Mouse (Mus musculus): ENCODE results near the gene Lcmt1. TPM values are rescaled to one million over a fixed set of nuclear protein-coding genes. Genes with fewer than 3 reads are reported as not detected.
A peak's percentile ranks its signal among the peaks of the same experiment; 100 is the strongest.

The Lcmt1 gene
- polyA plus RNA-seq, 1 experiment from 2014 or later, result 37.5 TPM

DNA sequence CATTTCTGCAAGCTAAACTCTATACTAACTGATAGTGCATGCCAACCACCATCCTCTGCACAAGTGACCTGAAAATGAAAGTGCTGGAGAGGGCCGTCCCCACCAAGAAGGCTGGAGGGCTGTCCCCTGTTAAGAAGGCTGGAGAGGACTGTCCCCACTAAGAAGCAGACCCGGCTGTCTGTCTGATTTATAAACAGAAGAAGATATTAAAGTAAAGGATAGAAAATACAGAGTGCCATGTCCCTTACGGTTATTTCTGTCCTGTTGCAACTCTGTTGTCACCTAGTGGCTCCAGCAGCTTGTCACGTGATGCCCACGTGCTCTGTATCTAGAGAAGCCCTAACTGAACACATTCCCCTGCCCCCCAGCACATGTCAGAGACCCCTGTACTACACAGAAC lies 9.4 kb upstream of the Lcmt1 start:
- Histone ChIP-seq H3K27ac (ENCODE audit: poor library complexity, severe bottlenecking) (no peak overlapping the region), H3K36me3 (peaks cover 5% of the 10 kb centered on the region; the same call in 1 of the 2 replicates), H3K9ac (no peak overlapping the region), H3K4me3 (no peak overlapping the region), H3K4me1 (replicated peaks) (peaks cover 20% of the 10 kb centered on the region), H3K4me2 (peak overlapping the region; percentile 31), H3K9me3 (replicated peaks) (no peaks in the 10 kb centered on the region), H3K27me3 (replicated peaks) (no peaks in the 10 kb centered on the region)
- WGBS, result 56% methylated on average over 5 of the region's 5 CpGs
- ATAC-seq (ENCODE audit: insufficient number of reproducible peaks, low FRiP score), result no peak

DNA sequence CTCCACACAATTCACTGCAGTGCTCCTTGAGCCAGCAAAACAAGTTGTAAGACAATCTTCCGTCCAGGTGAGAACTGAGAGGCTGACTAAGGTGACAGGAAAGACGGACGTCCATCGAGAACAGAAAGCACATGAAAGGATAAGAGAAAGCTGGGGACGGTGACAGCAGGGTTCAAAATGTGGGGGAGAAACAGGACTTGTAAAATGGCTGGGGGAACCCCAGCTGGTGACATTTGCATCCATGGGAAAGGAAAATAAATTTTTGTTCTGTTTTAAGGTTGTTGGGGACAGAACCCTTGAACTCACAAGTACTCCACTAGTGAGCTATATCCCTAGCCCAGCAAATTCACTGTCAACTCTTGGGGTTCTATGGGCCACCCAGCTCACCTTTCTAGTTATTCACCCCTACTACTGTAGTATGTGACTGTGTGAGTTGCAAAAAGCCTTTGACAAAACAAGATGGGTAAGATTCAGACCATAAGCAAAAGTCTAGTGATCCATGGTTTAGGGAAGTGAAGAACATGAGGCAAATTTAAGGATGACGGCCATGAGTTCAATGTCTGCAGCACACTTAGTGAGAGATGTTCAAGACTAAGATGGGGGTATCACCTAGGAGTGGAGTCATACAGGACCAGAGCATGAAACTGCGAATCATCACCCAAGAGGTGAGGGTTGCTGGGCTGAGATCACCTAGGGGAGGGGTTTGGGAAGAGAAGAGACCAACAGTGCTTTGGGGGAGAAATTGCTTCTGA lies 8.2 kb upstream of the Lcmt1 start:
- no peak for ATAC-seq (ENCODE audit: insufficient number of reproducible peaks, low FRiP score)
- Histone ChIP-seq H3K4me2 (no peak overlapping the region), H3K9ac (no peak overlapping the region), H3K4me3 (no peak overlapping the region), H3K9me3 (replicated peaks) (no peaks in the 10 kb centered on the region), H3K4me1 (replicated peaks) (peaks cover 26% of the 10 kb centered on the region), H3K27ac (ENCODE audit: poor library complexity, severe bottlenecking) (no peak overlapping the region), H3K36me3 (peaks cover 5% of the 10 kb centered on the region; the same call in 1 of the 2 replicates), H3K27me3 (replicated peaks) (no peaks in the 10 kb centered on the region)
- 90% methylated on average over 7 of the region's 7 CpGs for WGBS

- Histone ChIP-seq H3K9ac (no peak overlapping the region), H3K36me3 (peaks cover 2% of the 10 kb centered on the region; the same call in 1 of the 2 replicates)
These were observed 6.8 kb upstream of the Lcmt1 start for GRCm38 (mm10) chr7:123362806-123363205.

GRCm38 (mm10) chr7:123363971-123364370 lies 5.6 kb upstream of the Lcmt1 start:
- no peak overlapping the region for H3K4me2 ChIP-seq
- no peaks in the 10 kb centered on the region for H3K9me3 ChIP-seq (replicated peaks)
- H3K36me3 ChIP-seq, result no peaks in the 10 kb centered on the region
- 88% methylated on average over 8 of the region's 8 CpGs for WGBS
- peaks cover 47% of the 10 kb centered on the region for H3K4me1 ChIP-seq (replicated peaks)
- no peak overlapping the region for H3K27ac ChIP-seq (ENCODE audit: poor library complexity, severe bottlenecking)
- H3K4me3 ChIP-seq, result no peak overlapping the region
- H3K9ac ChIP-seq, result no peak overlapping the region
- H3K27me3 ChIP-seq (replicated peaks), result no peaks in the 10 kb centered on the region
- no peak for ATAC-seq (ENCODE audit: insufficient number of reproducible peaks, low FRiP score)

More at GRCm38 (mm10) chr7:123362806-123363205, 6.8 kb upstream of the Lcmt1 start:
- Histone ChIP-seq H3K27ac (ENCODE audit: poor library complexity, severe bottlenecking) (no peak overlapping the region), H3K4me3 (no peak overlapping the region), H3K4me2 (no peak overlapping the region), H3K27me3 (replicated peaks) (no peaks in the 10 kb centered on the region), H3K4me1 (replicated peaks) (peaks cover 40% of the 10 kb centered on the region), H3K9me3 (replicated peaks) (no peaks in the 10 kb centered on the region)
- 77% methylated on average over 3 of the region's 3 CpGs for WGBS
- ATAC-seq (ENCODE audit: insufficient number of reproducible peaks, low FRiP score), result no peak

DNA sequence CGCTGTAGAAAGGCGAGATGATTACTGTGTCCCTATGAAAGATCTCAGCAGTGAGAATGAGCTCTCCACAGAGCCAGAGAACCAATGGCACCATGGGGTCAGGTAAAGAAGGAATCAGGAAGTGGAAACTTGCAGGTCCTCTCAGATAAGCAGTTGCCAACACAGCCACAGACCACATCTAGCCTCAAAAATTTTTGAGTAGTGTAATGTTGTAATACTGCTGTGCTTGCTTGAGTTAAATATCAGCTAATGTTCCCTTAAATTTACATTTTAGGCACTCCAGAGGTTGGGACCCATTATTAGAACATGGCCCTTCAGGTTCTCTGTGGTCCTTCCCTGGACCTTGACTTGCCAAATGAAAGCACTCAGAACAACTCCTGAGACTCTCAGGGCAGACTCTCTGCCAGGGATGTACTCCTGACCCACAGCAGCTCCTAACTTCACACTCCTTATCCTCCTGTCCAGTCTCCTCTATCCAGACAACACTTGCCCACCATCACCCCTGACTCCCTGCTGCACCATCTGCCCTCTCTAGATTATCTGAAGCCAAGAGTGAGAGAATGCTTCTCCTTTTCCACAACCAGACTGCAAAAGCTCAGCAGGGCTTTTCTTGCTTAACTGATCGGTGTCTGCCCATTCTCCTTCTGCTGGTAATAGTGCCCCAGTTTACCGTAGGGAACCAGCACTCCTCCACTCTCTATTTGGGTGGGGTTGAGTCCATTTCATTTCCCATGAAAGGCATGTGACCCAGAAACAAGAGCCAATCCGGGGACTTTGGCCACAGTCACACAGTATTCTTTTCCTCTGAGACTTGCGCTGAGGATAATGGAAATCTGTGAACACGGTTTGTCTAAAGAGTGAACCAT lies 3.5 kb upstream of the Lcmt1 start:
- WGBS, result 69% methylated on average over 7 of the region's 7 CpGs

DNA sequence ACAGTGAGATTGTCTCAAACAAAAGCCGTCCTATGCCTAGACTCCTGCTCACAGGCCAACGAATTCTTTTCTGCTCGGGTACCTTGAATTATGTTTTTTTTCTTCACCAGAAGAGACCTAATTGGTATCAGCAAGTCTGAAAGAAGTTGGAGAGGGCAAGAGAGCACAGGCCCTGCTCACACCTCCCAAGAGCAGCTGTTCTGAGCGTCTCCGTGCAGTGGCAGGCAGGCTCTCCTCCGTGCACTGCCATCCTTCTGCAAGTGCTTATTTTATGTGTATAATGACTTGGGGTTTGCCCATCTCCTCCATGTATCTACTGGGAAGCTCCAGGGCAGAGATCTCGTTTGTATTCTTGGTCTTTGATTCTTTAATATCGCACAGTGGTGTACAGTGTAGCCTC lies 2.8 kb upstream of the Lcmt1 start:
- 81% methylated on average over 8 of the region's 8 CpGs for WGBS

More for the DNA sequence above, 3.5 kb upstream of the Lcmt1 start:
- Histone ChIP-seq H3K9me3 (replicated peaks) (no peaks in the 10 kb centered on the region), H3K27me3 (replicated peaks) (no peaks in the 10 kb centered on the region), H3K9ac (no peak overlapping the region), H3K4me3 (no peak overlapping the region), H3K4me2 (no peak overlapping the region), H3K27ac (ENCODE audit: poor library complexity, severe bottlenecking) (no peak overlapping the region), H3K4me1 (replicated peaks) (peaks cover 41% of the 10 kb centered on the region), H3K36me3 (no peaks in the 10 kb centered on the region)
- ATAC-seq (ENCODE audit: insufficient number of reproducible peaks, low FRiP score), result no peak

GRCm38 (mm10) chr7:123367218-123368150 lies 2.1 kb upstream of the Lcmt1 start:
- H3K9me3 ChIP-seq (replicated peaks), result no peaks in the 10 kb centered on the region
- H3K27me3 ChIP-seq (replicated peaks), result no peaks in the 10 kb centered on the region
- no peak overlapping the region for H3K9ac ChIP-seq
- H3K36me3 ChIP-seq, result no peaks in the 10 kb centered on the region
- H3K4me2 ChIP-seq, result peak overlapping the region; percentile 83
- WGBS, result 68% methylated on average over 16 of the region's 16 CpGs
- H3K4me1 ChIP-seq (replicated peaks), result peaks cover 40% of the 10 kb centered on the region
- H3K4me3 ChIP-seq, result no peak overlapping the region
- H3K27ac ChIP-seq (ENCODE audit: poor library complexity, severe bottlenecking), result no peak overlapping the region
- no peak for ATAC-seq (ENCODE audit: insufficient number of reproducible peaks, low FRiP score)

More for the DNA sequence above, 2.8 kb upstream of the Lcmt1 start:
- H3K27ac ChIP-seq (ENCODE audit: poor library complexity, severe bottlenecking), result no peak overlapping the region
- H3K27me3 ChIP-seq (replicated peaks), result no peaks in the 10 kb centered on the region
- no peak overlapping the region for H3K4me3 ChIP-seq
- no peak overlapping the region for H3K9ac ChIP-seq
- no peak overlapping the region for H3K4me2 ChIP-seq
- peaks cover 40% of the 10 kb centered on the region for H3K4me1 ChIP-seq (replicated peaks)
- H3K9me3 ChIP-seq (replicated peaks), result no peaks in the 10 kb centered on the region
- no peaks in the 10 kb centered on the region for H3K36me3 ChIP-seq
- ATAC-seq (ENCODE audit: insufficient number of reproducible peaks, low FRiP score), result no peak

DNA sequence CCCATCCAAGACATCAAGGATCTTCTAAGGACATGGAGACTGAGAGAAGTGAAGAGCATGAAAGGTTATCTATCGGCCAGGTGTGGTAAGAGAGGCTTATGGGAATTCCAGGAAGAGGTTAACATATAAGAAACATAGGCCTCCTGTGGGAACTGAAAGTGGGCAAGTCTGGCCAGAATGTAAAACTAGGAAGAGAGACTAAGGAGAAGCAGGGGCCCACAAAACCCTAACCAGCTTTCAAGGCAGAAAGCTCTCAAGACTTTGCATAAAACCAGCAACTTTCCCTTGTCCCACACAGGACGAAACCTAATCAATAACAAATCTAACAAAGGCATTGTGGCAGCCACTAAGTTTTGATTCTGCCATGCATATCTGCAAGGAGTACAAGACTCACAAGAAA lies 1.4 kb upstream of the Lcmt1 start:
- Histone ChIP-seq H3K27ac (ENCODE audit: poor library complexity, severe bottlenecking) (no peak overlapping the region), H3K9ac (peak overlapping the region; percentile 26; the same call in 1 of the 2 replicates), H3K9me3 (replicated peaks) (no peaks in the 10 kb centered on the region), H3K4me1 (replicated peaks) (peaks cover 40% of the 10 kb centered on the region), H3K4me2 (peak overlapping the region; percentile 83), H3K4me3 (no peak overlapping the region), H3K27me3 (replicated peaks) (no peaks in the 10 kb centered on the region), H3K36me3 (no peaks in the 10 kb centered on the region)
- WGBS, result 71% methylated on average over 2 of the region's 2 CpGs
- ATAC-seq (ENCODE audit: insufficient number of reproducible peaks, low FRiP score), result no peak

GRCm38 (mm10) chr7:123368778-123369746 lies 522 bp upstream of the Lcmt1 start:
- Histone ChIP-seq H3K9ac (peak overlapping the region; percentile 89), H3K4me2 (peak overlapping the region; percentile 83), H3K4me3 (peak overlapping the region; percentile 89), H3K9me3 (replicated peaks) (no peaks in the 10 kb centered on the region), H3K27ac (ENCODE audit: poor library complexity, severe bottlenecking) (peak overlapping the region; percentile 89), H3K36me3 (no peaks in the 10 kb centered on the region), H3K4me1 (replicated peaks) (peaks cover 40% of the 10 kb centered on the region), H3K27me3 (replicated peaks) (no peaks in the 10 kb centered on the region)
- peak; percentile 68 for ATAC-seq (ENCODE audit: insufficient number of reproducible peaks, low FRiP score)
- 2% methylated on average over 50 of the region's 51 CpGs for WGBS

DNA sequence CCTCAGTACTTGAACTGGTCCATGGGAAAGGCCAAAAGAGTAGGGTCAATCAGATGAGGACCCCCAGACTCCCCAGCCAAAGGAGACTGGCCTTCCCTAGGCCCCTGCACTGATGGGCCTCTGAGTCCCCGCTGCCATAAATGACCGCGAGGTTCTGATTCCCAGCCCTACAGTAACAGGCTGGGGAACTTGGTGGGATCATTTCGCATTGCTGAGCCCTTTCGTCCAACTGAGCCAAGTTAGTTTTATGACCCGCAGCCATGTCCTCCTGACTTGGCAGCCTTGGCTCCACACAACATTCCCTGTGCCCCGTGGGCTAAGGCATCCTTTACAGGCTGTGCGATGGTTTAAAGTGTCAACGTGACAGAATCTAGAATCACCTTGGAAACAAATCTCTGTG lies 1.1 kb downstream of the Lcmt1 start:
- no peaks in the 10 kb centered on the region for H3K36me3 ChIP-seq
- H3K4me1 ChIP-seq (replicated peaks), result peaks cover 34% of the 10 kb centered on the region
- H3K27me3 ChIP-seq (replicated peaks), result no peaks in the 10 kb centered on the region
- H3K4me2 ChIP-seq, result peak overlapping the region; percentile 83
- 47% methylated on average over 9 of the region's 9 CpGs for WGBS
- peak overlapping the region; percentile 89 for H3K9ac ChIP-seq
- H3K27ac ChIP-seq (ENCODE audit: poor library complexity, severe bottlenecking), result 0 out of 2 replicates have a peak overlapping the region, but pooled peaks have one; percentile 89
- no peak for ATAC-seq (ENCODE audit: insufficient number of reproducible peaks, low FRiP score)
- peak overlapping the region; percentile 89 for H3K4me3 ChIP-seq
- H3K9me3 ChIP-seq (replicated peaks), result no peaks in the 10 kb centered on the region
